Mouse (Mus musculus) forebrain, embryonic 14.5 days (tissue): ENCODE results near the gene Gm4187. TPM values are rescaled to one million over a fixed set of nuclear protein-coding genes. Genes with fewer than 3 reads are reported as not detected.
"Not testable (repeated sequence)": the region's sequence is repeated elsewhere in the genome, so short reads cannot be mapped to it uniquely, and the experiment has no call there.

Source experiments
- ATAC-seq: fragments of 200-750 bp; cut with Nextera tagmentation; 2 replicates; pipeline ENCODE4 v1.8.0; 2017; ENCODE audit warnings: mild to moderate bottlenecking, moderate library complexity
- DNase-seq: peaks from one replicate; pipeline ENCODE4 v3.0.0-alpha.2; 2015; ENCODE audit warnings: low spot score
- H3K27ac ChIP-seq: fragments of 300-500 bp; sonication (generic); 2 replicates; pipeline ENCODE4 v1.5.1; 2014; ENCODE audit warnings: low read depth, mild to moderate bottlenecking, control low read depth, low read length, moderate library complexity
- H3K27me3 ChIP-seq: fragments of 300-500 bp; sonication (generic); replicated peaks from 2 replicates; pipeline ENCODE4 v1.6.1; 2014; ENCODE audit warnings: low read length, control low read depth, mixed read lengths; ENCODE audit not compliant: control insufficient read depth, insufficient read depth
- H3K36me3 ChIP-seq: fragments of 300-500 bp; sonication (generic); 2 replicates; pipeline ENCODE4 v1.6.1; 2014; ENCODE audit warnings: low read length, control low read depth; ENCODE audit not compliant: control insufficient read depth, insufficient read depth
- H3K4me1 ChIP-seq: fragments of 300-500 bp; sonication (generic); 2 replicates; pipeline ENCODE4 v1.6.1; 2014; ENCODE audit warnings: antibody characterized with exemption, low read length, control low read depth; ENCODE audit not compliant: control insufficient read depth, insufficient read depth
- H3K4me2 ChIP-seq: fragments of 300-500 bp; sonication (generic); 2 replicates; pipeline ENCODE4 v1.6.1; 2014; ENCODE audit warnings: mild to moderate bottlenecking, control low read depth, low read length
- H3K4me3 ChIP-seq: fragments of 300-500 bp; sonication (generic); 2 replicates; pipeline ENCODE4 v1.5.1; 2014; ENCODE audit warnings: low read depth, low read length, control low read depth
- H3K9ac ChIP-seq: fragments of 300-500 bp; sonication (generic); 2 replicates; pipeline ENCODE4 v1.6.1; 2014; ENCODE audit warnings: mild to moderate bottlenecking, low read length, control low read depth, moderate library complexity
- H3K9me3 ChIP-seq: fragments of 300-500 bp; sonication (generic); replicated peaks from 2 replicates; pipeline ENCODE4 v1.6.1; 2016; ENCODE audit warnings: low read length, control low read depth, mixed read lengths; ENCODE audit not compliant: control insufficient read depth
- WGBS: fragments of 180-500 bp; shearing (Covaris S2); extraction: QIAGEN DNeasy Blood & Tissue Kit; methylation state at CpG from one replicate; pipeline ENCODE4 v1.1.7; 2014; 5-methylcytosine and 5-hydroxymethylcytosine counted together
- polyA plus RNA-seq: library from polyadenylated mRNA; unstranded; fragments of >200 nt; fragmentation: Nextera tagmentation; extraction: Ambion mirVana; gene quantifications from 2 replicates; pipeline ENCODE4 v1.2.1, GENCODE M21; 2014

The Gm4187 gene
- polyA plus RNA-seq = not detected in 2 replicates

DNA sequence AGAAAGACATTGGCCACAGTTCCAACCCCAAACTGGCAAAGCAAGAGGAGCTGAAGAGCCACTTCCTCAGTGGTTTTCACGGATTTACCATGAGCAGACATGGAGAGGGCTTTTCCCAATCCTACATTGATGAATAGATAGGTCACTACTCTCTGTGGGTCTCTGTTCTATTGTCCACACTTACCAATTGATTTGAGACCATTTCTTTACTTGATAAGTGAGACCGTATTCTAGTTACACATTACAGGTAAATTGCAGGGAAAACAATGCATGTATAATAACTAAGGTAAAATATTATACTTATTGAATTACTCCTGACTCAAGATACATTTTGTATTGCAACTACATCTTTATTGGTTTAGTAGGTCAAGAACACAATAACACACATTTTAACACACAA lies at the start of gene Gm4187:
Gene Gm4187 (minus strand): TSS at position 101 of the 400 bp plus-strand sequence.
- no CpG with 5 or more reads among the region's 2 CpGs for whole genome bisulfite sequencing
- not testable (repeated sequence) for H3K4me1 ChIP-seq, ATAC-seq, H3K4me3 ChIP-seq, H3K9ac ChIP-seq, H3K27ac ChIP-seq, H3K9me3 ChIP-seq, H3K4me2 ChIP-seq, H3K36me3 ChIP-seq, H3K27me3 ChIP-seq, DNase-seq

DNA sequence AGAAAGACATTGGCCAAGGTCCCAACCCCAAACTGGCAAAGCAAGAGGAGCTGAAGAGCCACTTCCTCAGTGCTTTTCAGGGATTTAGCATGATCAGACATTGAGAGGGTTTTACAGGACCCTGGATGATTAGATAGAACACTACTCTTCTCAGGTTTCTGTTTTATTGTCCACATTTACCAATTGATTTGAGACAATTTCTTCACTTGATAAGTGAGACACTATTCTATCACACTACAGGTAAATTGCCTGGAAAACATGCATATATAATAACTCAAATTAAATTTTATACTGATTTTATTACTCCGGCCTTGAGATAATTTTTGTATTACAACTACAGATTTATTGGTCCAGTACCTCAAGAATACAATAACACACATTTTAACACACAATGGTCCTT lies 41.4 kb upstream of the Gm4187 start, which contains the start of gene Gm8660:
Gene Gm8660 (minus strand): TSS at position 101 of the 400 bp plus-strand sequence.
- H3K9me3 ChIP-seq, H3K4me2 ChIP-seq, H3K36me3 ChIP-seq, H3K4me3 ChIP-seq, DNase-seq, H3K27me3 ChIP-seq, H3K27ac ChIP-seq, ATAC-seq, H3K4me1 ChIP-seq, H3K9ac ChIP-seq: not testable (repeated sequence)
- no CpG with 5 or more reads among the region's 1 CpGs for WGBS

Other genes with a start within 250 kb of the Gm4187 start
- not detected in 2 replicates for gene Gm16451, start 211.5 kb downstream of the Gm4187 start, polyA plus RNA-seq
- not detected in 2 replicates for gene Gm10666, start 195.0 kb downstream of the Gm4187 start, polyA plus RNA-seq
- not detected in 2 replicates for gene Vmn1r142, start 165.7 kb downstream of the Gm4187 start, polyA plus RNA-seq
- gene Vmn1r143, start 140.3 kb downstream of the Gm4187 start, polyA plus RNA-seq = not detected in 2 replicates
- not detected in 2 replicates for gene Gm8653, start 128.5 kb downstream of the Gm4187 start, polyA plus RNA-seq
- gene Gm8453, start 100.2 kb downstream of the Gm4187 start, polyA plus RNA-seq = not detected in 2 replicates
- not detected in 2 replicates for gene Gm8660, start 41.3 kb upstream of the Gm4187 start, polyA plus RNA-seq
- not detected in 2 replicates for gene Vmn1r148, start 83.9 kb upstream of the Gm4187 start, polyA plus RNA-seq
- gene Vmn1r149, start 108.5 kb upstream of the Gm4187 start, polyA plus RNA-seq = not detected in 2 replicates
- not detected in 2 replicates for gene Gm10665, start 134.4 kb upstream of the Gm4187 start, polyA plus RNA-seq
- gene Vmn1r151, start 170.0 kb upstream of the Gm4187 start, polyA plus RNA-seq = not detected in 2 replicates
- not detected in 2 replicates for gene Vmn1r152, start 193.2 kb upstream of the Gm4187 start, polyA plus RNA-seq
- gene Gm8677, start 205.2 kb upstream of the Gm4187 start, polyA plus RNA-seq = not detected in 2 replicates
- gene Gm4201, start 235.6 kb upstream of the Gm4187 start, polyA plus RNA-seq = not detected in 2 replicates